ENCODE assay signal across 20 mouse cellular contexts in the genomic region with DNA sequence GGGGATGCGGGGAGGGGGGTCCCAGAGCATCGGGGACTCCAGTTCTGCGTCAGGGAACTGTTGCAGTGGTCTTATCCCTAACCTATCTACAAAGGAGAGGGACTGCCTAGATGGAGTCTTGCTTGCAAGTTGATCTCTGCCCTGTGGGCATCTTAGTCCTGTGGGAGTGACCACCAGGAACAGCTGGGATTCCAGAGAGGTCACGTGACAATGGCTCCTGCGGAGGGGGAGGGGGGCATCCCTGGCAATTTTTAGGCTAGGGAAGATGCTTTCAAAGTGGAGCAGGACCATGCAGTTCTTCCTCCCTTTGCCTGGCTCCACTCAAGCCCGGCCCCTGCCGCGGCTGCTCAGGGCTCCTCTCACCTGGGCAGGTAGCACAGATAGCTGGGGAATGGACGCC. TPM values are rescaled to one million over a fixed set of nuclear protein-coding genes. Genes with fewer than 3 reads are reported as not detected.
DNase-seq lines count a peak whose midpoint lies in the region; ATAC-seq and TF ChIP-seq lines count a peak whose summit lies in the region.
"Had no signal": no experiment of that assay in that cellular context is flagged by ENCODE, and none has a peak within 500 bp of the region (broad histone marks: within the 10 kb centered on the region; RNA-seq: fewer than 3 reads in every experiment).

No protein-coding gene starts in this region.

- 55% methylated on average over 9 of the region's 9 CpGs for WGBS in kidney, embryonic 15.5 days
- 41% methylated on average over 9 of the region's 9 CpGs for WGBS in embryonic facial prominence, embryonic 10.5 days
- 57% methylated on average over 9 of the region's 9 CpGs for WGBS in lung, postnatal 0 days

- no peaks in the 10 kb centered on the region for H3K27me3 ChIP-seq in kidney, embryonic 15.5 days
- peaks cover 6% of the 10 kb centered on the region; the same call in 1 of the 2 replicates for H3K27me3 ChIP-seq in embryonic facial prominence, embryonic 10.5 days (replicated peaks; ENCODE audit: low read depth, poor library complexity, severe bottlenecking)
- peaks cover 18% of the 10 kb centered on the region for H3K27me3 ChIP-seq in myocyte (ENCODE audit: control insufficient read depth, insufficient read depth, insufficient read length)
- no peaks in the 10 kb centered on the region for H3K27me3 ChIP-seq in lung, postnatal 0 days (replicated peaks; ENCODE audit: insufficient read depth, low read length)
- H3K27me3 ChIP-seq: forebrain, embryonic 15.5 days; limb, embryonic 12.5 days had no signal

- no peak for DNase-seq in kidney, adult 11 months
- DNase-seq in embryo, embryonic 11 days = peak; percentile 52
- peak; percentile 62 for DNase-seq in embryonic facial prominence, embryonic 10.5 days (ENCODE audit: low spot score)
- no peak for DNase-seq in lung, postnatal 0 days (ENCODE audit: low spot score)
- no peak for DNase-seq in layer of hippocampus, adult 9-10 months (ENCODE audit: low spot score)
- DNase-seq: liver, postnatal 0 days had no signal

- H3K79me2 ChIP-seq in myocyte (ENCODE audit: control insufficient read depth, insufficient read depth) = no peaks in the 10 kb centered on the region

- H3K4me3 ChIP-seq in kidney, embryonic 15.5 days (replicated peaks) = no peak overlapping the region
- H3K4me3 ChIP-seq in embryonic facial prominence, embryonic 10.5 days = peak overlapping the region; percentile 4; the same call in 1 of the 2 replicates
- H3K4me3 ChIP-seq in myocyte = no peak overlapping the region
- no peak overlapping the region for H3K4me3 ChIP-seq in lung, postnatal 0 days (ENCODE audit: low read depth, low read length)
- H3K4me3 ChIP-seq: forebrain, embryonic 15.5 days; heart, embryonic 12.5 days; limb, embryonic 12.5 days had no signal

- TF ChIP-seq CTCF in lung, postnatal 0 days (IDR thresholded peaks at IDR 0.05) = no peak

- H3K27ac ChIP-seq in kidney, embryonic 15.5 days = peak overlapping the region; percentile 78
- H3K27ac ChIP-seq in embryonic facial prominence, embryonic 10.5 days (replicated peaks) = peak overlapping the region; percentile 20; the same call in 1 of the 2 replicates
- no peak overlapping the region for H3K27ac ChIP-seq in lung, postnatal 0 days (ENCODE audit: low read length)
- H3K27ac ChIP-seq: forebrain, embryonic 15.5 days; limb, embryonic 12.5 days; stomach, postnatal 0 days had no signal

- no peak for TF ChIP-seq EP300 in lung, postnatal 0 days (IDR thresholded peaks at IDR 0.05)

- H3K36me3 ChIP-seq in kidney, embryonic 15.5 days = no peaks in the 10 kb centered on the region
- H3K36me3 ChIP-seq in embryonic facial prominence, embryonic 10.5 days (replicated peaks) = no peaks in the 10 kb centered on the region
- no peaks in the 10 kb centered on the region for H3K36me3 ChIP-seq in myocyte (ENCODE audit: control insufficient read depth, insufficient read depth)
- H3K36me3 ChIP-seq in lung, postnatal 0 days (ENCODE audit: insufficient read depth, low read length) = no peaks in the 10 kb centered on the region
- H3K36me3 ChIP-seq: forebrain, embryonic 15.5 days; heart, embryonic 12.5 days had no signal

- peaks cover 50% of the 10 kb centered on the region for H3K4me1 ChIP-seq in kidney, embryonic 15.5 days
- peaks cover 29% of the 10 kb centered on the region for H3K4me1 ChIP-seq in embryonic facial prominence, embryonic 10.5 days
- no peaks in the 10 kb centered on the region for H3K4me1 ChIP-seq in lung, postnatal 0 days (ENCODE audit: insufficient read depth, low read depth, low read length)

- peak; percentile 35 for ATAC-seq in kidney, embryonic 15.5 days (replicated peaks; ENCODE audit: low FRiP score)
- ATAC-seq in lung, postnatal 0 days = no peak
- ATAC-seq: activated CD4-positive, CD25-positive, alpha-beta regulatory T cell, adult 4 months; forebrain, embryonic 15.5 days; intestine, postnatal 0 days; liver, postnatal 0 days had no signal

- no peak overlapping the region for H3K9ac ChIP-seq in kidney, embryonic 15.5 days
- no peak overlapping the region for H3K9ac ChIP-seq in lung, postnatal 0 days (replicated peaks; ENCODE audit: low read depth)
- H3K9ac ChIP-seq: forebrain, embryonic 15.5 days; heart, embryonic 12.5 days; limb, embryonic 12.5 days; liver, postnatal 0 days had no signal

- peak overlapping the region; percentile 15; the same call in 1 of the 2 replicates for H3K4me2 ChIP-seq in kidney, embryonic 15.5 days
- H3K4me2 ChIP-seq in myocyte (ENCODE audit: low read depth) = peak overlapping the region; percentile 1
- H3K4me2 ChIP-seq in lung, postnatal 0 days (replicated peaks; ENCODE audit: low read depth, low read length) = no peak overlapping the region
- H3K4me2 ChIP-seq: forebrain, embryonic 15.5 days; heart, embryonic 12.5 days; limb, embryonic 12.5 days; liver, embryonic 11.5 days; midbrain, embryonic 11.5 days had no signal

- no peak overlapping the region for H3ac ChIP-seq in myocyte (ENCODE audit: control insufficient read depth, insufficient read length)

- TF ChIP-seq POLR2A in myocyte (IDR thresholded peaks at IDR 0.05; ENCODE audit: insufficient read length, low read depth) = no peak

- no peaks in the 10 kb centered on the region for H3K9me3 ChIP-seq in kidney, embryonic 15.5 days (replicated peaks)
- no peaks in the 10 kb centered on the region for H3K9me3 ChIP-seq in embryonic facial prominence, embryonic 10.5 days
- H3K9me3 ChIP-seq in lung, postnatal 0 days (ENCODE audit: low read length) = no peaks in the 10 kb centered on the region
- H3K9me3 ChIP-seq: forebrain, embryonic 15.5 days; heart, embryonic 12.5 days had no signal

TF ChIP-seq in myocyte, 11 proteins besides CTCF, POLR2A, EP300 and RAD21:
- TF ChIP-seq REST (IDR thresholded peaks at IDR 0.05; ENCODE audit: insufficient read depth, insufficient read length) (no peak), MAX (IDR thresholded peaks at IDR 0.05; ENCODE audit: low read depth) (no peak), CEBPB (IDR thresholded peaks at IDR 0.05; ENCODE audit: insufficient read depth, poor library complexity, severe bottlenecking) (no peak), POLR2AphosphoS2 (IDR thresholded peaks at IDR 0.05; ENCODE audit: insufficient read length, low read depth) (no peak), MYOG (IDR thresholded peaks at IDR 0.05; ENCODE audit: control insufficient read depth in 1 of 3, insufficient read depth in 1 of 3, insufficient read length in 2 of 3, low read depth in 2 of 3) (peak; percentile 31 to 91 (median 70)), TCF3 (IDR thresholded peaks at IDR 0.05; ENCODE audit: insufficient read length, low read depth) (no peak), SRF (IDR thresholded peaks at IDR 0.05; ENCODE audit: control insufficient read depth, insufficient read length, low read depth) (no peak), USF1 (IDR thresholded peaks at IDR 0.05; ENCODE audit: low read depth) (peak; percentile 84), E2F4 (IDR thresholded peaks at IDR 0.05; ENCODE audit: insufficient read depth) (no peak), MYOD1 (IDR thresholded peaks at IDR 0.05; ENCODE audit: control insufficient read depth in 1 of 3, insufficient read length in 2 of 3, low read depth in 2 of 3) (peak in 2 of 3 experiments; percentile 79 to 80), TCF12 (IDR thresholded peaks at IDR 0.05; ENCODE audit: insufficient read depth, poor library complexity, severe bottlenecking) (no peak)

RNA-seq across cellular contexts. Expression of a gene that starts 19.2 kb away (rescaled TPM):
- 6.2 and 7.7 TPM in 2 replicates for polyA plus RNA-seq in kidney, embryonic 15.5 days (2015; fragmentation: Nextera tagmentation; extraction: Ambion mirVana)
- 3.1 TPM in 2 replicates for polyA plus RNA-seq in embryonic facial prominence, embryonic 10.5 days (2016; fragmentation: Nextera tagmentation; extraction: Ambion mirVana)
- 0.25 TPM for polyA plus RNA-seq in myocyte (2012; fragmentation: generic; extraction: Trizol)
- polyA plus RNA-seq in lung, postnatal 0 days (2015; fragmentation: Nextera tagmentation; extraction: Ambion mirVana) = 0.85 and 0.87 TPM in 2 replicates
- polyA plus RNA-seq: activated CD4-positive, CD25-positive, alpha-beta regulatory T cell, adult 4 months had no signal

RNA-seq across cellular contexts. Expression of a gene that starts 48.1 kb away (rescaled TPM):
- 0.08 and 0.17 TPM in 2 replicates for polyA plus RNA-seq in kidney, embryonic 15.5 days (2015; fragmentation: Nextera tagmentation; extraction: Ambion mirVana)
- not detected in 2 replicates for polyA plus RNA-seq in embryonic facial prominence, embryonic 10.5 days (2016; fragmentation: Nextera tagmentation; extraction: Ambion mirVana)
- polyA plus RNA-seq in myocyte (2012; fragmentation: generic; extraction: Trizol) = not detected
- polyA plus RNA-seq in lung, postnatal 0 days (2015; fragmentation: Nextera tagmentation; extraction: Ambion mirVana) = not detected in 2 replicates
- polyA plus RNA-seq: activated CD4-positive, CD25-positive, alpha-beta regulatory T cell, adult 4 months; embryonic facial prominence, embryonic 14.5 days; forebrain, embryonic 15.5 days; heart, embryonic 12.5 days; hindbrain, embryonic 11.5 days; intestine, postnatal 0 days; limb, embryonic 12.5 days; liver, embryonic 11.5 days; liver, postnatal 0 days; midbrain, embryonic 11.5 days; neural tube, embryonic 11.5 days; stomach, postnatal 0 days; thymus, postnatal 0 days had no signal

Comparison
In these comparisons a context has a peak if more than half of its experiments do, and no peak if none do; other contexts are left out.
1. DNase-seq: peak in embryo, embryonic 11 days (single experiment) and embryonic facial prominence, embryonic 10.5 days (single experiment); none in kidney, adult 11 months (single experiment), lung, postnatal 0 days (single experiment) and layer of hippocampus, adult 9-10 months (single experiment).